Mouse (Mus musculus): Measurements from ENCODE around the gene Trpm3.

DNA sequence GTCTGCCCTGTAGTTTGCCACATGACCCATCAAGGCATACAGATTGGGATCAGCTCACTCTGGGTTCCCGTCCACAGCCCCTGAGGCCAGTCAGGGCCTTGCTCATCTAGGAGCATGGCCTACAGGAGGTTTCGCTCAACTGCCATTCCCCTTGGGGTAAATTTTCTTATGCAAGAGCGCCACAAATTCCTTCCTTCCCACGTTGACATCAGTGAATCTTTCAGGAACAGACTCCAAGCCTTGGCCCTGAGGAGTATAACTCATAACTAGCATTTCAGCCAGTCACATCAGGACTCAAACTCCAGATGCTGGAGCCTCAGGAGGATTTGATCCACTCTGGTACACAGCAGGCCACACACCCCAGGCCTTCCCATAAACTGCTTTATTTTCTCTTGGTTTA, 774.1 kb downstream of the Trpm3 start:
- TF ChIP-seq CTCF (IDR thresholded peaks at IDR 0.05; ENCODE audit: low read depth) (no peak), EP300 (IDR thresholded peaks at IDR 0.05; ENCODE audit: low read depth) (no peak)
